Mouse (Mus musculus) limb, embryonic 15.5 days (tissue): ENCODE results near the gene Frmd3. TPM values are rescaled to one million over a fixed set of nuclear protein-coding genes. Genes with fewer than 3 reads are reported as not detected.

ENCODE experiments used
- ATAC-seq: fragments of 200-750 bp; cut with Nextera tagmentation; 2 replicates; pipeline ENCODE4 v1.8.0; 2017; ENCODE audit warnings: low read depth, moderate TSS enrichment; ENCODE audit not compliant: insufficient number of reproducible peaks, low FRiP score, low TSS enrichment
- H3K27ac ChIP-seq: fragments of 300-500 bp; sonication (generic); 2 replicates; pipeline ENCODE4 v1.5.1; 2015; ENCODE audit warnings: moderate library complexity, mild to moderate bottlenecking, inconsistent platforms
- H3K27me3 ChIP-seq: fragments of 300-500 bp; sonication (generic); 2 replicates; pipeline ENCODE4 v1.6.1; 2015; ENCODE audit warnings: inconsistent platforms
- H3K36me3 ChIP-seq: fragments of 300-500 bp; sonication (generic); 2 replicates; pipeline ENCODE4 v1.6.1; 2015; ENCODE audit warnings: inconsistent platforms
- H3K4me1 ChIP-seq: fragments of 300-500 bp; sonication (generic); 2 replicates; pipeline ENCODE4 v1.6.1; 2015; ENCODE audit warnings: inconsistent platforms
- H3K4me2 ChIP-seq: fragments of 300-500 bp; sonication (generic); 2 replicates; pipeline ENCODE4 v1.6.1; 2015; ENCODE audit warnings: mild to moderate bottlenecking, inconsistent platforms
- H3K4me3 ChIP-seq: fragments of 300-500 bp; sonication (generic); 2 replicates; pipeline ENCODE4 v1.5.1; 2015; ENCODE audit warnings: mild to moderate bottlenecking, inconsistent platforms
- H3K9ac ChIP-seq: fragments of 300-500 bp; sonication (generic); 2 replicates; pipeline ENCODE4 v1.6.1; 2015; ENCODE audit warnings: inconsistent platforms
- H3K9me3 ChIP-seq: fragments of 300-500 bp; sonication (generic); 2 replicates; pipeline ENCODE4 v1.6.1; 2016; ENCODE audit warnings: inconsistent platforms
- WGBS: fragments of 180-500 bp; shearing (Covaris S2); methylation state at CpG from one replicate; pipeline ENCODE4 v1.1.7; 2015; 5-methylcytosine and 5-hydroxymethylcytosine counted together
- polyA plus RNA-seq: library from polyadenylated mRNA; unstranded; fragments of >200 nt; fragmentation: Nextera tagmentation; extraction: Ambion mirVana; gene quantifications from 2 replicates; pipeline ENCODE4 v1.2.1, GENCODE M21; 2015

The Frmd3 gene
- 2.2 and 3.4 TPM in 2 replicates for polyA plus RNA-seq

GRCm38 (mm10) chr4:74013211-74014047 is at the start of gene Frmd3:
Gene Frmd3 (plus strand): TSS chr4:74013442.
- peak; percentile 74 for ATAC-seq
- peak within 1 kb of the TSS; percentile 92 for H3K4me2 ChIP-seq
- peaks cover 10% of the 10 kb centered on the region for H3K4me1 ChIP-seq
- peak within 1 kb of the TSS; percentile 35 for H3K9ac ChIP-seq
- no peaks in the 10 kb centered on the region for H3K9me3 ChIP-seq
- H3K27ac ChIP-seq, result no peak within 1 kb of the TSS
- H3K4me3 ChIP-seq, result peak within 1 kb of the TSS; percentile 57
- H3K27me3 ChIP-seq, result no peaks in the 10 kb centered on the region; the same call in 1 of the 2 replicates
- WGBS, result under 1% methylated on average over 56 of the region's 56 CpGs
- no peaks in the 10 kb centered on the region for H3K36me3 ChIP-seq

- Histone ChIP-seq H3K4me1 (no peaks in the 10 kb centered on the region), H3K27ac (no peak overlapping the region), H3K4me2 (no peak overlapping the region), H3K27me3 (no peaks in the 10 kb centered on the region), H3K9ac (no peak overlapping the region), H3K4me3 (no peak overlapping the region), H3K9me3 (no peaks in the 10 kb centered on the region), H3K36me3 (no peaks in the 10 kb centered on the region)
- 69% methylated on average over 3 of the region's 3 CpGs for WGBS
- no peak for ATAC-seq
Measured at GRCm38 (mm10) chr4:73980454-73980853, 32.8 kb upstream of the Frmd3 start.

GRCm38 (mm10) chr4:74012277-74012676 is 965 bp upstream of the Frmd3 start:
- Histone ChIP-seq H3K4me1 (peaks cover 10% of the 10 kb centered on the region), H3K27me3 (no peaks in the 10 kb centered on the region; the same call in 1 of the 2 replicates), H3K4me2 (no peak overlapping the region), H3K4me3 (no peak overlapping the region), H3K9ac (no peak overlapping the region), H3K27ac (no peak overlapping the region), H3K36me3 (no peaks in the 10 kb centered on the region), H3K9me3 (no peaks in the 10 kb centered on the region)
- ATAC-seq, result no peak
- WGBS, result 58% methylated on average over 3 of the region's 3 CpGs

- peak overlapping the region; percentile 92 for H3K4me2 ChIP-seq
Measured at GRCm38 (mm10) chr4:74012700-74013099, 542 bp upstream of the Frmd3 start.

GRCm38 (mm10) chr4:74014048-74014500 is 832 bp downstream of the Frmd3 start:
- ATAC-seq, result no peak
- Histone ChIP-seq H3K9ac (no peak overlapping the region; the same call in 1 of the 2 replicates), H3K4me3 (peak overlapping the region; percentile 57), H3K27me3 (no peaks in the 10 kb centered on the region; the same call in 1 of the 2 replicates), H3K4me1 (peaks cover 10% of the 10 kb centered on the region), H3K9me3 (no peaks in the 10 kb centered on the region), H3K36me3 (no peaks in the 10 kb centered on the region), H3K27ac (no peak overlapping the region), H3K4me2 (peak overlapping the region; percentile 92)
- 8% methylated on average over 11 of the region's 11 CpGs for WGBS

More at GRCm38 (mm10) chr4:74012700-74013099, 542 bp upstream of the Frmd3 start:
- no peak overlapping the region for H3K27ac ChIP-seq
- peaks cover 10% of the 10 kb centered on the region for H3K4me1 ChIP-seq
- 50% methylated on average over 4 of the region's 4 CpGs for WGBS
- H3K27me3 ChIP-seq, result no peaks in the 10 kb centered on the region; the same call in 1 of the 2 replicates
- no peaks in the 10 kb centered on the region for H3K9me3 ChIP-seq
- H3K4me3 ChIP-seq, result peak overlapping the region; percentile 57
- no peak for ATAC-seq
- no peaks in the 10 kb centered on the region for H3K36me3 ChIP-seq
- no peak overlapping the region for H3K9ac ChIP-seq

- H3K4me3 ChIP-seq, result no peak overlapping the region
- no peak overlapping the region for H3K9ac ChIP-seq
- no peak overlapping the region for H3K4me2 ChIP-seq
- ATAC-seq, result no peak
- H3K27me3 ChIP-seq, result no peaks in the 10 kb centered on the region
- H3K4me1 ChIP-seq, result no peaks in the 10 kb centered on the region
- no peaks in the 10 kb centered on the region for H3K9me3 ChIP-seq
- 43% methylated on average over 2 of the region's 2 CpGs for WGBS
- H3K36me3 ChIP-seq, result no peaks in the 10 kb centered on the region
- no peak overlapping the region for H3K27ac ChIP-seq
Measured at GRCm38 (mm10) chr4:74020084-74020483, 6.8 kb downstream of the Frmd3 start.

GRCm38 (mm10) chr4:74043226-74043625 is 30.0 kb downstream of the Frmd3 start:
- Histone ChIP-seq H3K4me2 (no peak overlapping the region), H3K9ac (no peak overlapping the region), H3K4me1 (no peaks in the 10 kb centered on the region), H3K36me3 (no peaks in the 10 kb centered on the region), H3K4me3 (no peak overlapping the region), H3K9me3 (no peaks in the 10 kb centered on the region), H3K27ac (no peak overlapping the region), H3K27me3 (no peaks in the 10 kb centered on the region)
- no peak for ATAC-seq

GRCm38 (mm10) chr4:74051692-74052091 is 38.5 kb downstream of the Frmd3 start:
- H3K4me3 ChIP-seq, result no peak overlapping the region
- no peaks in the 10 kb centered on the region for H3K4me1 ChIP-seq
- no peaks in the 10 kb centered on the region for H3K9me3 ChIP-seq
- no peaks in the 10 kb centered on the region for H3K36me3 ChIP-seq
- 73% methylated on average over 1 of the region's 1 CpGs for WGBS
- H3K4me2 ChIP-seq, result no peak overlapping the region
- ATAC-seq, result no peak
- H3K9ac ChIP-seq, result no peak overlapping the region
- no peaks in the 10 kb centered on the region for H3K27me3 ChIP-seq
- no peak overlapping the region for H3K27ac ChIP-seq

GRCm38 (mm10) chr4:74076727-74077126 is 63.5 kb downstream of the Frmd3 start:
- Histone ChIP-seq H3K4me2 (no peak overlapping the region), H3K9me3 (no peaks in the 10 kb centered on the region), H3K27ac (no peak overlapping the region), H3K4me3 (no peak overlapping the region), H3K9ac (no peak overlapping the region), H3K4me1 (no peaks in the 10 kb centered on the region), H3K27me3 (no peaks in the 10 kb centered on the region), H3K36me3 (no peaks in the 10 kb centered on the region)
- ATAC-seq, result no peak
- 35% methylated on average over 2 of the region's 2 CpGs for WGBS

- Histone ChIP-seq H3K4me2 (no peak overlapping the region), H3K9ac (no peak overlapping the region), H3K27me3 (no peaks in the 10 kb centered on the region), H3K27ac (no peak overlapping the region), H3K4me3 (no peak overlapping the region), H3K36me3 (no peaks in the 10 kb centered on the region), H3K9me3 (no peaks in the 10 kb centered on the region), H3K4me1 (no peaks in the 10 kb centered on the region)
- 78% methylated on average over 3 of the region's 3 CpGs for WGBS
- no peak for ATAC-seq
Measured at GRCm38 (mm10) chr4:74110816-74111215, 97.6 kb downstream of the Frmd3 start.

GRCm38 (mm10) chr4:74191528-74191927 is 178.3 kb downstream of the Frmd3 start:
- Histone ChIP-seq H3K4me3 (no peak overlapping the region), H3K27ac (no peak overlapping the region), H3K36me3 (no peaks in the 10 kb centered on the region), H3K4me2 (no peak overlapping the region), H3K4me1 (no peaks in the 10 kb centered on the region), H3K9ac (no peak overlapping the region), H3K27me3 (no peaks in the 10 kb centered on the region), H3K9me3 (no peaks in the 10 kb centered on the region)
- no peak for ATAC-seq

GRCm38 (mm10) chr4:74201281-74201811 is 188.1 kb downstream of the Frmd3 start:
- Histone ChIP-seq H3K9ac (no peak overlapping the region), H3K4me2 (no peak overlapping the region), H3K9me3 (no peaks in the 10 kb centered on the region), H3K4me1 (no peaks in the 10 kb centered on the region), H3K36me3 (no peaks in the 10 kb centered on the region), H3K27me3 (no peaks in the 10 kb centered on the region), H3K4me3 (no peak overlapping the region), H3K27ac (no peak overlapping the region)
- no peak for ATAC-seq
